ENCODE assay signal across 8 mouse cellular contexts in genomic region chr10:5288716-5289574, GRCm38 (mm10).
DNase-seq lines count a peak whose midpoint lies in the region; ATAC-seq and TF ChIP-seq lines count a peak whose summit lies in the region.

No protein-coding gene starts in this region.

- H3K27ac ChIP-seq in ES-Bruce4 (ENCODE audit: insufficient read depth, low read length) (no peak overlapping the region), macrophage (peak overlapping the region; percentile 32; the same call in 1 of the 2 replicates)
- peak overlapping the region; percentile 93 for H3K27ac ChIP-seq in small intestine, adult 2 months (ENCODE audit: insufficient read depth, low read depth, low read length)

- H3K4me3 ChIP-seq in ES-Bruce4 (ENCODE audit: low read depth, low read length), result peak overlapping the region; percentile 4; the same call in 1 of the 2 replicates
- no peak overlapping the region for H3K4me3 ChIP-seq in macrophage (ENCODE audit: inconsistent target)
- H3K4me3 ChIP-seq in small intestine, adult 2 months (ENCODE audit: low read depth, low read length), result peak overlapping the region; percentile 52

- H3K79me2 ChIP-seq in macrophage (ENCODE audit: inconsistent target), result no peaks in the 10 kb centered on the region

- TF ChIP-seq CTCF in ES-Bruce4 (IDR thresholded peaks at IDR 0.05; ENCODE audit: low read depth, low read length), result no peak
- no peak for TF ChIP-seq CTCF in small intestine, adult 2 months (IDR thresholded peaks at IDR 0.05; ENCODE audit: extremely low read depth, insufficient read length, insufficient replicate concordance, low read depth, low read length)

- H3K9ac ChIP-seq in ES-Bruce4 (ENCODE audit: low read depth, poor library complexity, severe bottlenecking), result no peak overlapping the region

- no peak for TF ChIP-seq EP300 in ES-Bruce4 (IDR thresholded peaks at IDR 0.05; ENCODE audit: insufficient read depth, low read depth, low read length)

- peak; percentile 51 for DNase-seq in embryo, embryonic 11.5 days (ENCODE audit: low read depth, low spot score)
- DNase-seq in gastrocnemius, postnatal 14 days, result peak; percentile 88
- DNase-seq in hindlimb bud, embryonic 11.5 days (ENCODE audit: extremely low spot score, low read depth, low spot score), result peak; percentile 61
- DNase-seq in left cerebral cortex, adult 18-20 months (ENCODE audit: low spot score in 2 of 2), result peak; percentile 60 to 80

- ATAC-seq in granulocyte monocyte progenitor cell, adult 5-6 weeks (replicated peaks; ENCODE audit: poor library complexity, severe bottlenecking), result no peak

- intact Hi-C loops in gastrocnemius, postnatal 14 days (cut with DNase I; ENCODE audit: low total_unique reads), result no loop called here

- no peaks in the 10 kb centered on the region for H3K36me3 ChIP-seq in ES-Bruce4 (ENCODE audit: control insufficient read depth, insufficient read depth, low read length, poor library complexity, severe bottlenecking)
- no peaks in the 10 kb centered on the region for H3K36me3 ChIP-seq in macrophage (ENCODE audit: inconsistent target)
- H3K36me3 ChIP-seq in small intestine, adult 2 months (ENCODE audit: control insufficient read depth, insufficient read depth, low read length), result no peaks in the 10 kb centered on the region

- WGBS in macrophage (ENCODE audit: missing documents), result 88% methylated on average over 19 of the region's 19 CpGs
- 45% methylated on average over 19 of the region's 19 CpGs for WGBS in small intestine, adult 2 months

- no peak for TF ChIP-seq POLR2A in ES-Bruce4 (IDR thresholded peaks at IDR 0.05; ENCODE audit: insufficient read depth, low read length)
- peak; percentile 17; the same call in 1 of the 2 replicates for TF ChIP-seq POLR2A in small intestine, adult 2 months (IDR thresholded peaks at IDR 0.05; ENCODE audit: low read depth, low read length)

- no peaks in the 10 kb centered on the region for H3K4me1 ChIP-seq in ES-Bruce4 (ENCODE audit: control insufficient read depth, insufficient read depth, low read length)
- H3K4me1 ChIP-seq in small intestine, adult 2 months (ENCODE audit: control insufficient read depth, insufficient read depth, insufficient read length, low read length), result no peaks in the 10 kb centered on the region

- H3K9me3 ChIP-seq in ES-Bruce4 (replicated peaks; ENCODE audit: control insufficient read depth, insufficient read depth, low read length, poor library complexity, severe bottlenecking), result no peaks in the 10 kb centered on the region

- no peaks in the 10 kb centered on the region for H3K27me3 ChIP-seq in ES-Bruce4 (ENCODE audit: control insufficient read depth, insufficient read depth, low read length, poor library complexity, severe bottlenecking)
- no peaks in the 10 kb centered on the region; the same call in 1 of the 2 replicates for H3K27me3 ChIP-seq in small intestine, adult 2 months (ENCODE audit: control insufficient read depth, insufficient read depth, low read length)
